Mouse (Mus musculus) hindbrain, postnatal 0 days (tissue): ENCODE measurements around the gene Gpr142. TPM values are rescaled to one million over a fixed set of nuclear protein-coding genes. Genes with fewer than 3 reads are reported as not detected.
A peak's percentile ranks its signal among the peaks of the same experiment; 100 is the strongest.

ENCODE experiments used
- ATAC-seq: fragments of 200-750 bp; cut with Nextera tagmentation; 2 replicates; pipeline ENCODE4 v1.8.0; 2017; ENCODE audit warnings: mild to moderate bottlenecking, moderate TSS enrichment, moderate library complexity
- DNase-seq: peaks from one replicate; pipeline ENCODE4 v3.0.0-alpha.2; 2015; ENCODE audit warnings: low spot score
- H3K27ac ChIP-seq: fragments of 300-500 bp; sonication (generic); 2 replicates; pipeline ENCODE4 v1.5.1; 2014; ENCODE audit warnings: mild to moderate bottlenecking
- H3K27me3 ChIP-seq: fragments of 300-500 bp; sonication (generic); 2 replicates; pipeline ENCODE4 v1.6.1; 2014; ENCODE audit warnings: low read length, mixed read lengths; ENCODE audit not compliant: insufficient read depth
- H3K36me3 ChIP-seq: fragments of 300-500 bp; sonication (generic); 2 replicates; pipeline ENCODE4 v1.6.1; 2014; ENCODE audit warnings: low read length, mixed read lengths; ENCODE audit not compliant: insufficient read depth
- H3K4me1 ChIP-seq: fragments of 300-500 bp; sonication (generic); 2 replicates; pipeline ENCODE4 v1.6.1; 2014; ENCODE audit warnings: antibody characterized with exemption, low read length, mixed read lengths; ENCODE audit not compliant: insufficient read depth
- H3K4me2 ChIP-seq: fragments of 300-500 bp; sonication (generic); 2 replicates; pipeline ENCODE4 v1.6.1; 2014; ENCODE audit warnings: low read depth, mild to moderate bottlenecking, low read length, moderate library complexity, mixed read lengths
- H3K4me3 ChIP-seq: fragments of 300-500 bp; sonication (generic); 2 replicates; pipeline ENCODE4 v1.5.1; 2014; ENCODE audit warnings: low read length
- H3K9ac ChIP-seq: fragments of 300-500 bp; sonication (generic); replicated peaks from 2 replicates; pipeline ENCODE4 v1.6.1; 2014; ENCODE audit warnings: mild to moderate bottlenecking, low read length, moderate library complexity, mixed read lengths
- H3K9me3 ChIP-seq: fragments of 300-500 bp; sonication (generic); 2 replicates; pipeline ENCODE4 v1.6.1; 2016; ENCODE audit warnings: low read length, mixed read lengths
- CTCF ChIP-seq: IDR thresholded peaks from 2 replicates; pipeline ENCODE4 v1.5.1; 2016; ENCODE audit warnings: antibody characterized with exemption, control low read depth, low read depth
- WGBS: fragments of 180-500 bp; shearing (Covaris S2); extraction: QIAGEN DNeasy Blood & Tissue Kit; methylation state at CpG from one replicate; pipeline ENCODE4 v1.1.7; 2014; 5-methylcytosine and 5-hydroxymethylcytosine counted together
- polyA plus RNA-seq: library from polyadenylated mRNA; unstranded; fragments of >200 nt; fragmentation: Nextera tagmentation; extraction: Ambion mirVana; gene quantifications from 2 replicates; pipeline ENCODE4 v1.2.1, GENCODE M21; 2015
- total RNA-seq: library from RNA; depleted of rRNA; stranded (reverse); fragments of >200 nt; gene quantifications from 2 replicates; pipeline ENCODE4 v1.2.3, GENCODE M21; 2014

Gene Gpr142
- total and polyA plus RNA-seq, 2 experiments from 2014 or later = 0.58 TPM; not detected in 1

- Histone ChIP-seq H3K9me3 (no peaks in the 10 kb centered on the region), H3K4me1 (peaks cover 11% of the 10 kb centered on the region), H3K9ac (0 out of 2 replicates have a peak overlapping the region, but pooled peaks have one; percentile 25), H3K4me2 (peak overlapping the region; percentile 49), H3K4me3 (peak overlapping the region; percentile 32), H3K27ac (no peak overlapping the region), H3K27me3 (peaks cover 8% of the 10 kb centered on the region; the same call in 1 of the 2 replicates), H3K36me3 (no peaks in the 10 kb centered on the region)
- no peak; the same call in 1 of the 2 replicates for TF ChIP-seq CTCF
- peak; percentile 77 for DNase-seq
- ATAC-seq = peak; percentile 68
- WGBS = 2% methylated on average over 39 of the region's 43 CpGs
Observed at GRCm38 (mm10) chr11:114786326-114786725, 12.4 kb upstream of the Gpr142 start.

DNA sequence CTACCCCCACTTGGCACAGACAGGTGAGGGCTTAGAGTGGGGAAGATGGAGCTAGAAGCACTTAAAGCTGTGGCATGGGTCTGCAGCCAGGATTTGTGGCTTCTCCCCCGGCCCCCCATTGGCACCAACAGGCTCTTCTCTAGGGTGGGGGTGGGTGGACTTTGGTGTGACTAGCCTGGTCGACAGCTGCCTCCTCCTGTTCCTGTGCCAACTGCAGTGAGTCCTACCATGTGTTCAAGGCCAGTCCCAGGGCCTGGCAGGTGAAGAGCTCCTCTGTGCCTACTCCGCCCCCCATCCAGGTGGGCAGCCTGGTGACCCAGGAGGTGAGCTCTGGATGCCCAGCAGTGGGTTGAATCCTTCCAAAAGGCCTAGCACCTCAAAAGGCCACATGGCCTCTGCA lies 11.1 kb upstream of the Gpr142 start:
- Histone ChIP-seq H3K4me2 (no peak overlapping the region), H3K9ac (no peak overlapping the region), H3K27me3 (peaks cover 8% of the 10 kb centered on the region; the same call in 1 of the 2 replicates), H3K9me3 (no peaks in the 10 kb centered on the region), H3K36me3 (no peaks in the 10 kb centered on the region), H3K4me3 (no peak overlapping the region), H3K4me1 (peaks cover 12% of the 10 kb centered on the region), H3K27ac (no peak overlapping the region)
- no peak for TF ChIP-seq CTCF
- ATAC-seq (no peak), DNase-seq (no peak)
- WGBS = 75% methylated on average over 3 of the region's 3 CpGs

GRCm38 (mm10) chr11:114789061-114789714 lies 9.5 kb upstream of the Gpr142 start:
- WGBS = 13% methylated on average over 30 of the region's 30 CpGs
- H3K36me3 ChIP-seq = no peaks in the 10 kb centered on the region
- peaks cover 24% of the 10 kb centered on the region for H3K4me1 ChIP-seq
- TF ChIP-seq CTCF = peak; percentile 97
- peak; percentile 91 for DNase-seq
- H3K4me3 ChIP-seq = peak overlapping the region; percentile 10; the same call in 1 of the 2 replicates
- peak overlapping the region; percentile 33; the same call in 1 of the 2 replicates for H3K9ac ChIP-seq
- no peaks in the 10 kb centered on the region for H3K9me3 ChIP-seq
- H3K4me2 ChIP-seq = peak overlapping the region; percentile 52
- H3K27me3 ChIP-seq = peaks cover 8% of the 10 kb centered on the region; the same call in 1 of the 2 replicates
- H3K27ac ChIP-seq = no peak overlapping the region
- peak; percentile 55 for ATAC-seq

DNA sequence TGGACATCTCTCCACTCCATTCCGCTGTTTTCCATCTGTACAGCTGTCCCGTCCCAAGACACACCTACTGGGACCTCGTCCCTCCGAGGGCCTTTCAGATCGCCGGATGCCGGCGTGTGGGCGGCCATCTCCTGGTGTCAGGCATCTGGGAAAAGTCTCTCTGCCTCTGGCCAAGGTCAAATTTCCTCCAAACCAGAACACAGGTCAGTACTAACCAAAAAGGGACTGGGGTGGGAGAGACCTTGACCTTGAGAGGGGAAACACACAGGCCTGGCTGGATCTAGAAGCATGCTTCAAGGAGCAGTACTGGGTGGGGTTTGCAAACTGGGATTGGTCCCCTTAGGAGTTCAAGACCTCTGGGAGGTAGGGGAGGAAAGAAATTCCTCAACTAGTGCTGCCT lies 9.0 kb upstream of the Gpr142 start:
- Histone ChIP-seq H3K4me1 (peaks cover 28% of the 10 kb centered on the region), H3K9ac (no peak overlapping the region; the same call in 1 of the 2 replicates), H3K4me3 (no peak overlapping the region), H3K36me3 (no peaks in the 10 kb centered on the region), H3K27me3 (peaks cover 8% of the 10 kb centered on the region; the same call in 1 of the 2 replicates), H3K9me3 (no peaks in the 10 kb centered on the region), H3K27ac (no peak overlapping the region), H3K4me2 (no peak overlapping the region)
- no peak for TF ChIP-seq CTCF
- DNase-seq = no peak
- no peak for ATAC-seq
- WGBS = 71% methylated on average over 9 of the region's 9 CpGs

GRCm38 (mm10) chr11:114790171-114790570 lies 8.6 kb upstream of the Gpr142 start:
- WGBS = 82% methylated on average over 12 of the region's 12 CpGs
- H3K4me2 ChIP-seq = no peak overlapping the region
- DNase-seq (no peak), ATAC-seq (no peak)
- no peak overlapping the region for H3K9ac ChIP-seq
- TF ChIP-seq CTCF = no peak
- H3K27me3 ChIP-seq = peaks cover 8% of the 10 kb centered on the region; the same call in 1 of the 2 replicates
- no peaks in the 10 kb centered on the region for H3K36me3 ChIP-seq
- no peak overlapping the region for H3K27ac ChIP-seq
- no peak overlapping the region for H3K4me3 ChIP-seq
- no peaks in the 10 kb centered on the region for H3K9me3 ChIP-seq
- H3K4me1 ChIP-seq = peaks cover 33% of the 10 kb centered on the region

DNA sequence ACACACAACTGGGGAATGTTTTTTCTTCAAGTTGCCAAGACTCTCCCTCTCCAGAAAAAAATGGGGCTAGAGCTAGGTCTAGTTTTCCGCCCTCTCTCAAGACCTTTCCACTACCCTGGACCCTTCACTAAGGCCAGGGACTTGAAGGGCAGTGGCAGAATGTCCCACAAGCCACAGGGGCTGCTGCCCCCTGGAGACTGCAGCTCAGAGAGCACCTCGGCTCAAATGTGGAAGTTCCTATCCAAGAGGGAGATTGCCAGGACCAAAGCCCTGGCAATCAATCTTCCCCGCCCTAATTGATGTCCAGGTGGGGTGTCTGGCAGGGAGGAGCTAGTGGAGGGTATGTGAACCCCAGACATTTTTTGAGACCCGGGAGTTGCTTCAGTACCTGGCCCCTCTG lies 7.9 kb upstream of the Gpr142 start:
- Histone ChIP-seq H3K4me3 (0 out of 2 replicates have a peak overlapping the region, but pooled peaks have one; percentile 44), H3K4me2 (peak overlapping the region; percentile 68), H3K9me3 (no peaks in the 10 kb centered on the region), H3K27ac (peak overlapping the region; percentile 85), H3K27me3 (peaks cover 2% of the 10 kb centered on the region; the same call in 1 of the 2 replicates), H3K4me1 (peaks cover 39% of the 10 kb centered on the region), H3K9ac (peak overlapping the region; percentile 67), H3K36me3 (no peaks in the 10 kb centered on the region)
- TF ChIP-seq CTCF = peak; percentile 36; the same call in 1 of the 2 replicates
- ATAC-seq (no peak), DNase-seq (peak; percentile 48)
- WGBS = 40% methylated on average over 4 of the region's 4 CpGs
